Mouse (Mus musculus): ENCODE measurements around the gene Lrrc32. TPM values are rescaled to one million over a fixed set of nuclear protein-coding genes. Genes with fewer than 3 reads are reported as not detected.

Lrrc32 gene
- polyA plus RNA-seq, 1 experiment = 7.2 TPM

GRCm38 (mm10) chr7:98503951-98504647, 15.0 kb downstream of the Lrrc32 start:
- DNase-seq = no peak
- 91% methylated on average over 6 of the region's 6 CpGs for WGBS
- TF ChIP-seq CTCF (IDR thresholded peaks at IDR 0.05; ENCODE audit: borderline replicate concordance, control insufficient read depth, extremely low read depth, insufficient read depth, low read length, poor library complexity) (no peak), POLR2A (IDR thresholded peaks at IDR 0.05; ENCODE audit: control insufficient read depth, extremely low read depth, insufficient read depth, low read length, poor library complexity) (no peak)
- H3K4me3 ChIP-seq (ENCODE audit: control insufficient read depth, insufficient read depth, low read length) = no peak overlapping the region
- H3K36me3 ChIP-seq (ENCODE audit: control insufficient read depth, insufficient read depth, low read length) = no peaks in the 10 kb centered on the region
- no peak overlapping the region for H3K27ac ChIP-seq (ENCODE audit: control insufficient read depth, insufficient read depth, low read length)
- no peaks in the 10 kb centered on the region for H3K27me3 ChIP-seq (ENCODE audit: control insufficient read depth, insufficient read depth, low read length)
- peaks cover 25% of the 10 kb centered on the region for H3K4me1 ChIP-seq (replicated peaks; ENCODE audit: control insufficient read depth, insufficient read depth, low read length)

GRCm38 (mm10) chr7:98504726-98505314, 15.7 kb downstream of the Lrrc32 start:
- Histone ChIP-seq H3K4me1 (replicated peaks; ENCODE audit: control insufficient read depth, insufficient read depth, low read length) (peaks cover 25% of the 10 kb centered on the region), H3K27me3 (ENCODE audit: control insufficient read depth, insufficient read depth, low read length) (no peaks in the 10 kb centered on the region), H3K27ac (ENCODE audit: control insufficient read depth, insufficient read depth, low read length) (no peak overlapping the region), H3K36me3 (ENCODE audit: control insufficient read depth, insufficient read depth, low read length) (no peaks in the 10 kb centered on the region), H3K4me3 (ENCODE audit: control insufficient read depth, insufficient read depth, low read length) (no peak overlapping the region)
- no peak for DNase-seq
- TF ChIP-seq POLR2A (IDR thresholded peaks at IDR 0.05; ENCODE audit: control insufficient read depth, extremely low read depth, insufficient read depth, low read length, poor library complexity) (no peak), CTCF (IDR thresholded peaks at IDR 0.05; ENCODE audit: borderline replicate concordance, control insufficient read depth, extremely low read depth, insufficient read depth, low read length, poor library complexity) (no peak)
- 71% methylated on average over 5 of the region's 5 CpGs for WGBS

GRCm38 (mm10) chr7:98505664-98506063, 16.6 kb downstream of the Lrrc32 start:
- no peak for TF ChIP-seq CTCF (IDR thresholded peaks at IDR 0.05; ENCODE audit: borderline replicate concordance, control insufficient read depth, extremely low read depth, insufficient read depth, low read length, poor library complexity)
- TF ChIP-seq POLR2A (IDR thresholded peaks at IDR 0.05; ENCODE audit: control insufficient read depth, extremely low read depth, insufficient read depth, low read length, poor library complexity) = no peak
- Histone ChIP-seq H3K4me3 (ENCODE audit: control insufficient read depth, insufficient read depth, low read length) (no peak overlapping the region), H3K36me3 (ENCODE audit: control insufficient read depth, insufficient read depth, low read length) (no peaks in the 10 kb centered on the region), H3K4me1 (replicated peaks; ENCODE audit: control insufficient read depth, insufficient read depth, low read length) (peaks cover 16% of the 10 kb centered on the region), H3K27me3 (ENCODE audit: control insufficient read depth, insufficient read depth, low read length) (no peaks in the 10 kb centered on the region), H3K27ac (ENCODE audit: control insufficient read depth, insufficient read depth, low read length) (no peak overlapping the region)
- DNase-seq = no peak
- WGBS = 91% methylated on average over 3 of the region's 3 CpGs

GRCm38 (mm10) chr7:98510961-98511958, 22.2 kb downstream of the Lrrc32 start:
- Histone ChIP-seq H3K4me1 (replicated peaks; ENCODE audit: control insufficient read depth, insufficient read depth, low read length) (peaks cover 13% of the 10 kb centered on the region), H3K27ac (ENCODE audit: control insufficient read depth, insufficient read depth, low read length) (no peak overlapping the region), H3K4me3 (ENCODE audit: control insufficient read depth, insufficient read depth, low read length) (no peak overlapping the region), H3K36me3 (ENCODE audit: control insufficient read depth, insufficient read depth, low read length) (no peaks in the 10 kb centered on the region), H3K27me3 (ENCODE audit: control insufficient read depth, insufficient read depth, low read length) (no peaks in the 10 kb centered on the region)
- DNase-seq = no peak
- no peak for TF ChIP-seq CTCF (IDR thresholded peaks at IDR 0.05; ENCODE audit: borderline replicate concordance, control insufficient read depth, extremely low read depth, insufficient read depth, low read length, poor library complexity)
- no peak for TF ChIP-seq POLR2A (IDR thresholded peaks at IDR 0.05; ENCODE audit: control insufficient read depth, extremely low read depth, insufficient read depth, low read length, poor library complexity)
- 92% methylated on average over 15 of the region's 15 CpGs for WGBS

GRCm38 (mm10) chr7:98513251-98513650, 24.2 kb downstream of the Lrrc32 start:
- 24% methylated on average over 3 of the region's 3 CpGs for WGBS
- no peaks in the 10 kb centered on the region for H3K27me3 ChIP-seq (ENCODE audit: control insufficient read depth, insufficient read depth, low read length)
- TF ChIP-seq POLR2A (IDR thresholded peaks at IDR 0.05; ENCODE audit: control insufficient read depth, extremely low read depth, insufficient read depth, low read length, poor library complexity) (no peak), CTCF (IDR thresholded peaks at IDR 0.05; ENCODE audit: borderline replicate concordance, control insufficient read depth, extremely low read depth, insufficient read depth, low read length, poor library complexity) (no peak)
- H3K27ac ChIP-seq (ENCODE audit: control insufficient read depth, insufficient read depth, low read length) = peak overlapping the region; percentile 42; the same call in 1 of the 2 replicates
- H3K4me1 ChIP-seq (replicated peaks; ENCODE audit: control insufficient read depth, insufficient read depth, low read length) = peaks cover 13% of the 10 kb centered on the region
- H3K4me3 ChIP-seq (ENCODE audit: control insufficient read depth, insufficient read depth, low read length) = no peak overlapping the region
- peak; percentile 65 for DNase-seq
- no peaks in the 10 kb centered on the region for H3K36me3 ChIP-seq (ENCODE audit: control insufficient read depth, insufficient read depth, low read length)

- no peak for DNase-seq
- no peak overlapping the region for H3K4me3 ChIP-seq (ENCODE audit: control insufficient read depth, insufficient read depth, low read length)
- H3K36me3 ChIP-seq (ENCODE audit: control insufficient read depth, insufficient read depth, low read length) = no peaks in the 10 kb centered on the region
- H3K27me3 ChIP-seq (ENCODE audit: control insufficient read depth, insufficient read depth, low read length) = no peaks in the 10 kb centered on the region
- TF ChIP-seq POLR2A (IDR thresholded peaks at IDR 0.05; ENCODE audit: control insufficient read depth, extremely low read depth, insufficient read depth, low read length, poor library complexity) (no peak), CTCF (IDR thresholded peaks at IDR 0.05; ENCODE audit: borderline replicate concordance, control insufficient read depth, extremely low read depth, insufficient read depth, low read length, poor library complexity) (no peak)
- WGBS = 31% methylated on average over 5 of the region's 5 CpGs
- H3K27ac ChIP-seq (ENCODE audit: control insufficient read depth, insufficient read depth, low read length) = peak overlapping the region; percentile 20; the same call in 1 of the 2 replicates
- peaks cover 40% of the 10 kb centered on the region for H3K4me1 ChIP-seq (replicated peaks; ENCODE audit: control insufficient read depth, insufficient read depth, low read length)
Observed at GRCm38 (mm10) chr7:98522576-98522975, 33.5 kb downstream of the Lrrc32 start.

Measured in thymus, adult 2 months (tissue).